In genomic region chr12:81483656-81484055, GRCm38 (mm10) we compare ENCODE assay signal across 8 mouse cellular contexts. TPM values are rescaled to one million over a fixed set of nuclear protein-coding genes. Genes with fewer than 3 reads are reported as not detected.
DNase-seq lines count a peak whose midpoint lies in the region; ATAC-seq lines count a peak whose summit lies in the region.

No protein-coding gene starts in this region.

- H3K4me3 ChIP-seq in erythroblast, embryonic 14.5 days (replicated peaks): peak overlapping the region; percentile 67
- H3K4me3 ChIP-seq in hindbrain, embryonic 13.5 days: peak overlapping the region; percentile 70
- peak overlapping the region; percentile 71 for H3K4me3 ChIP-seq in midbrain, embryonic 10.5 days

- no peak overlapping the region for H3K27ac ChIP-seq in hindbrain, embryonic 13.5 days
- peak overlapping the region; percentile 92 for H3K27ac ChIP-seq in midbrain, embryonic 10.5 days (replicated peaks)

- no peaks in the 10 kb centered on the region for H3K9me3 ChIP-seq in erythroblast, embryonic 14.5 days (ENCODE audit: control insufficient read depth, low read length)
- no peaks in the 10 kb centered on the region for H3K9me3 ChIP-seq in hindbrain, embryonic 13.5 days
- no peaks in the 10 kb centered on the region for H3K9me3 ChIP-seq in midbrain, embryonic 10.5 days (replicated peaks)

- peak overlapping the region; percentile 53 for H3K9ac ChIP-seq in hindbrain, embryonic 13.5 days

- H3K27me3 ChIP-seq in erythroblast, embryonic 14.5 days (ENCODE audit: control insufficient read depth): no peaks in the 10 kb centered on the region
- no peaks in the 10 kb centered on the region for H3K27me3 ChIP-seq in hindbrain, embryonic 13.5 days
- no peaks in the 10 kb centered on the region for H3K27me3 ChIP-seq in midbrain, embryonic 10.5 days (ENCODE audit: low read depth, poor library complexity, severe bottlenecking)

- peaks cover 6% of the 10 kb centered on the region for H3K36me3 ChIP-seq in erythroblast, embryonic 14.5 days (ENCODE audit: control insufficient read depth)
- no peaks in the 10 kb centered on the region; the same call in 1 of the 2 replicates for H3K36me3 ChIP-seq in hindbrain, embryonic 13.5 days
- H3K36me3 ChIP-seq in midbrain, embryonic 10.5 days: 0 out of 2 replicates have a peak, but pooled peaks cover 5% of the 10 kb centered on the region

- H3K4me2 ChIP-seq in hindbrain, embryonic 13.5 days: peak overlapping the region; percentile 69

- peak; percentile 10 to 15 for DNase-seq in B cell, adult 2 months
- DNase-seq in cerebellum, postnatal 14 days: peak; percentile 45 to 48
- peak; percentile 41 for DNase-seq in midbrain, embryonic 10.5 days (ENCODE audit: low spot score)
- DNase-seq in right cerebral cortex, postnatal 36 days (ENCODE audit: low spot score in 2 of 2): no peak
- DNase-seq in layer of hippocampus, postnatal 14 days (ENCODE audit: low spot score in 2 of 2): no peak

- H3K4me1 ChIP-seq in erythroblast, embryonic 14.5 days (ENCODE audit: control insufficient read depth): peaks cover 13% of the 10 kb centered on the region
- peaks cover 11% of the 10 kb centered on the region; the same call in 1 of the 2 replicates for H3K4me1 ChIP-seq in hindbrain, embryonic 13.5 days (replicated peaks)
- H3K4me1 ChIP-seq in midbrain, embryonic 10.5 days: peaks cover 8% of the 10 kb centered on the region; the same call in 1 of the 2 replicates

- ATAC-seq in erythroblast, adult 5-6 weeks (replicated peaks; ENCODE audit: low FRiP score, poor library complexity, severe bottlenecking): no peak
- no peak for ATAC-seq in hindbrain, embryonic 13.5 days (ENCODE audit: low FRiP score)

- 45% methylated on average over 17 of the region's 17 CpGs for WGBS in hindbrain, embryonic 13.5 days
- WGBS in midbrain, embryonic 10.5 days: 43% methylated on average over 17 of the region's 17 CpGs

RNA-seq across cellular contexts. Expression of gene Cox16, which starts 1.3 kb away (rescaled TPM):
- 0.68 and 2.5 TPM in 2 replicates for polyA plus RNA-seq in erythroblast, embryonic 14.5 days (2012)
- 23.0 and 42.8 TPM in 2 replicates for total RNA-seq in erythroblast, adult 5-6 weeks (2015; ENCODE audit: low replicate concordance)
- total RNA-seq in erythroblast, adult 5-6 weeks (2017; ENCODE audit: low replicate concordance): 13.7 and 25.2 TPM in 2 replicates
- 135 and 142 TPM in 2 replicates for polyA plus RNA-seq in hindbrain, embryonic 13.5 days (2015; fragmentation: Nextera tagmentation; extraction: Ambion mirVana)
- 125 and 129 TPM in 2 replicates for polyA plus RNA-seq in midbrain, embryonic 10.5 days (2016; fragmentation: Nextera tagmentation; extraction: Ambion mirVana)
- 10 to 100 TPM; 37.6 to 38.3 TPM for total RNA-seq in layer of hippocampus, postnatal 14 days (2021)

RNA-seq across cellular contexts. Expression of gene Gm20498, which starts 49.0 kb away (rescaled TPM):
- polyA plus RNA-seq in erythroblast, embryonic 14.5 days (2012): 1.8 and 3.2 TPM in 2 replicates
- 4.0 TPM in 1 of 2 replicates, not detected in the other for total RNA-seq in erythroblast, adult 5-6 weeks (2015; ENCODE audit: low replicate concordance)
- 5.3 and 17.2 TPM in 2 replicates for total RNA-seq in erythroblast, adult 5-6 weeks (2017; ENCODE audit: low replicate concordance)
- polyA plus RNA-seq in hindbrain, embryonic 13.5 days (2015; fragmentation: Nextera tagmentation; extraction: Ambion mirVana): 32.0 and 37.7 TPM in 2 replicates
- 29.4 and 30.6 TPM in 2 replicates for polyA plus RNA-seq in midbrain, embryonic 10.5 days (2016; fragmentation: Nextera tagmentation; extraction: Ambion mirVana)
- 10 to 100 TPM; 33.6 to 40.9 TPM for total RNA-seq in layer of hippocampus, postnatal 14 days (2021)

RNA-seq across cellular contexts. Expression of gene Synj2bp, which starts 49.1 kb away (rescaled TPM):
- polyA plus RNA-seq in erythroblast, embryonic 14.5 days (2012): 0.27 and 0.50 TPM in 2 replicates
- total RNA-seq in erythroblast, adult 5-6 weeks (2015; ENCODE audit: low replicate concordance): 2.5 and 11.9 TPM in 2 replicates
- total RNA-seq in erythroblast, adult 5-6 weeks (2017; ENCODE audit: low replicate concordance): 8.5 and 9.6 TPM in 2 replicates
- polyA plus RNA-seq in hindbrain, embryonic 13.5 days (2015; fragmentation: Nextera tagmentation; extraction: Ambion mirVana): 37.5 and 39.7 TPM in 2 replicates
- polyA plus RNA-seq in midbrain, embryonic 10.5 days (2016; fragmentation: Nextera tagmentation; extraction: Ambion mirVana): 34.2 and 38.6 TPM in 2 replicates
- total RNA-seq in layer of hippocampus, postnatal 14 days (2021): 10 to 100 TPM; 21.9 to 22.5 TPM

Comparison
In these comparisons a context has a peak if more than half of its experiments do, and no peak if none do; other contexts are left out.
1. DNase-seq: peak in B cell, adult 2 months (2 of 2), cerebellum, postnatal 14 days (2 of 2) and midbrain, embryonic 10.5 days (single experiment); none in right cerebral cortex, postnatal 36 days (0 of 2) and layer of hippocampus, postnatal 14 days (0 of 2).
2. RNA of gene Cox16, which starts 1.3 kb away (polyA plus RNA-seq): 135 to 142 TPM in hindbrain, embryonic 13.5 days and 125 to 129 TPM in midbrain, embryonic 10.5 days; 0.68 to 2.5 TPM in erythroblast, embryonic 14.5 days; every median in the first group is over 10 times any median in the second.
3. RNA of gene Synj2bp, which starts 49.1 kb away (polyA plus RNA-seq): 37.5 to 39.7 TPM in hindbrain, embryonic 13.5 days and 34.2 to 38.6 TPM in midbrain, embryonic 10.5 days; 0.27 to 0.50 TPM in erythroblast, embryonic 14.5 days; every median in the first group is over 10 times any median in the second.
4. Peak in every context shown above with its lines, with median percentiles within 50 percentile points of each other: H3K4me3 ChIP-seq.